Mouse (Mus musculus) neural tube, embryonic 14.5 days (tissue): ENCODE measurements around the gene Hist1h2ag. TPM values are rescaled to one million over a fixed set of nuclear protein-coding genes. Genes with fewer than 3 reads are reported as not detected.
A peak's percentile ranks its signal among the peaks of the same experiment; 100 is the strongest.

Experiments used
- ATAC-seq: fragments of 200-750 bp; cut with Nextera tagmentation; 2 replicates; pipeline ENCODE4 v1.8.0; 2017; ENCODE audit warnings: low read depth, mild to moderate bottlenecking, moderate TSS enrichment, moderate library complexity
- H3K27ac ChIP-seq: fragments of 300-500 bp; sonication (generic); 2 replicates; pipeline ENCODE4 v1.5.1; 2014; ENCODE audit warnings: low read depth, mild to moderate bottlenecking, control low read depth, low read length, moderate library complexity, mixed read lengths
- H3K27me3 ChIP-seq: fragments of 300-500 bp; sonication (generic); 2 replicates; pipeline ENCODE4 v1.6.1; 2014; ENCODE audit warnings: low read length; ENCODE audit not compliant: control insufficient read depth, insufficient read depth
- H3K36me3 ChIP-seq: fragments of 300-500 bp; sonication (generic); 2 replicates; pipeline ENCODE4 v1.6.1; 2014; ENCODE audit warnings: low read length, mixed read lengths; ENCODE audit not compliant: control insufficient read depth, insufficient read depth
- H3K4me1 ChIP-seq: fragments of 300-500 bp; sonication (generic); 2 replicates; pipeline ENCODE4 v1.6.1; 2014; ENCODE audit warnings: low read length; ENCODE audit not compliant: control insufficient read depth, insufficient read depth
- H3K4me2 ChIP-seq: fragments of 300-500 bp; sonication (generic); 2 replicates; pipeline ENCODE4 v1.6.1; 2014; ENCODE audit warnings: mild to moderate bottlenecking, low read depth, low read length, control low read depth
- H3K4me3 ChIP-seq: fragments of 300-500 bp; sonication (generic); 2 replicates; pipeline ENCODE4 v1.5.1; 2014; ENCODE audit warnings: low read depth, low read length, control low read depth, mixed read lengths
- H3K9ac ChIP-seq: fragments of 300-500 bp; sonication (generic); replicated peaks from 2 replicates; pipeline ENCODE4 v1.6.1; 2014; ENCODE audit warnings: low read depth, mild to moderate bottlenecking, control low read depth, low read length, mixed read lengths
- H3K9me3 ChIP-seq: fragments of 300-500 bp; sonication (generic); 2 replicates; pipeline ENCODE4 v1.6.1; 2016; ENCODE audit warnings: low read length; ENCODE audit not compliant: control insufficient read depth
- whole genome bisulfite sequencing: fragments of 180-500 bp; shearing (Covaris S2); extraction: QIAGEN DNeasy Blood & Tissue Kit; methylation state at CpG from one replicate; pipeline ENCODE4 v1.1.7; 2014; 5-methylcytosine and 5-hydroxymethylcytosine counted together
- polyA plus RNA-seq: library from polyadenylated mRNA; unstranded; fragments of >200 nt; fragmentation: Nextera tagmentation; extraction: Ambion mirVana; gene quantifications from 2 replicates; pipeline ENCODE4 v1.2.1, GENCODE M21; 2014

The Hist1h2ag gene
- polyA plus RNA-seq, 1 experiment from 2014 or later = 3.8 TPM

DNA sequence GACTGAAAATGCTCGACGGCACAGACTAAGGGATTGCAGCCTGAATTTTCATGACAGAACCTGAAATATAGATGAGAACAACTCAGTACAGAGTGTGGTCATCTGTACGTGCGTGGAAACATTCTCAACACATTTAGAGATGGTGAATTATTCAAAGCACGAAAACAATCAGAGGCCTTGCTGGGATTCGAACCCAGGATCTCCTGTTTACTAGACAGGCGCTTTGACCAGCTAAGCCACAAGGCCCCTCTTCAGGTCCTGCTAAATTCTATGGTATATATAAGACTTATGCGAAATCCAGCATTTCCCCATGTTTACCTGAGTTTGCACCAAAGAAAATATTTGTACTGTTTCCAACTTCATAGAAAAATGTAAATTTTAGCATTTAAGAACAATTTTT, 12.8 kb downstream of the Hist1h2ag start:
- no peaks in the 10 kb centered on the region for H3K9me3 ChIP-seq
- no peaks in the 10 kb centered on the region for H3K27me3 ChIP-seq
- 26% methylated on average over 8 of the region's 8 CpGs for WGBS
- ATAC-seq = no peak
- H3K4me1 ChIP-seq = 0 out of 2 replicates have a peak, but pooled peaks cover 3% of the 10 kb centered on the region
- no peaks in the 10 kb centered on the region for H3K36me3 ChIP-seq
- H3K27ac ChIP-seq = no peak overlapping the region
- no peak overlapping the region for H3K4me3 ChIP-seq
- no peak overlapping the region for H3K4me2 ChIP-seq
- H3K9ac ChIP-seq = no peak overlapping the region

DNA sequence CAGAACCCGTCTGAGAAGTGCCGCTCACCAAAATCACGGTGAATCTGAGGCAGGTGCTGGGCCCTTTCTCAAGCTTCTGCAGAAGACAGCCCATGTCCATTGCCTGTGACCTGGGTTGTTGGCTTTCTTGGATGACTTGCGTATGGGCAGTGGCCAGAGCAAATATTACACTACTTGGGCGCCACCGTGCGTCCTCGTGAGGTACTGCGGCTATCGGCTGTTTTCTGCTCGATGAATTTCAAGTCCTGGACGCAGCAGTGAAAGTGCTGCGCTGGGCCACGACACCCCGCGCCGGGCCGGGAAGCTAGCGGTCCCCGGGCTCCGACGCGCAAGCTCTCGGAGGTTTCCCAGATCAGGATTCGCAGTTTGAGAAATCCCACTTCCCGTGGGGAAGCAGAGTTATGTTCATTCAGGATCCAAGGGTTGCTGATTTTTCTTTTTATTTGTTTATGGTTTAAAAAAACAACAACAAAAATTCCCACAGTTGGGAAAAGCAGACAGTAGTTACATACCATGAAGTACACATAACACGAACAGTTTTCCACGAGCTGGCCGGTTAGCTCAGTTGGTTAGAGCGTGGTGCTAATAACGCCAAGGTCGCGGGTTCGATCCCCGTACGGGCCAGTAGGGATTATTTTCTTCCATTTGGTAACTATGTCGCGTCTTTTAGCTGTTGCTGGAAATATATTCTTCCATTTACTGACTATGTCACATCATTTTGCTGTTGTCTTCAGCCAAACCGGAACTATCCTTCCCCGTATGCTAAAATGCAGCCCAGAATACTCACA, 13.9 kb downstream of the Hist1h2ag start:
- H3K4me3 ChIP-seq = peak overlapping the region; percentile 43
- under 1% methylated on average over 40 of the region's 40 CpGs for WGBS
- H3K4me1 ChIP-seq = no peaks in the 10 kb centered on the region
- peak overlapping the region; percentile 63 for H3K9ac ChIP-seq
- H3K9me3 ChIP-seq = no peaks in the 10 kb centered on the region
- no peaks in the 10 kb centered on the region for H3K36me3 ChIP-seq
- H3K4me2 ChIP-seq = peak overlapping the region; percentile 73
- no peaks in the 10 kb centered on the region for H3K27me3 ChIP-seq
- peak; percentile 80 for ATAC-seq
- peak overlapping the region; percentile 28; the same call in 1 of the 2 replicates for H3K27ac ChIP-seq

DNA sequence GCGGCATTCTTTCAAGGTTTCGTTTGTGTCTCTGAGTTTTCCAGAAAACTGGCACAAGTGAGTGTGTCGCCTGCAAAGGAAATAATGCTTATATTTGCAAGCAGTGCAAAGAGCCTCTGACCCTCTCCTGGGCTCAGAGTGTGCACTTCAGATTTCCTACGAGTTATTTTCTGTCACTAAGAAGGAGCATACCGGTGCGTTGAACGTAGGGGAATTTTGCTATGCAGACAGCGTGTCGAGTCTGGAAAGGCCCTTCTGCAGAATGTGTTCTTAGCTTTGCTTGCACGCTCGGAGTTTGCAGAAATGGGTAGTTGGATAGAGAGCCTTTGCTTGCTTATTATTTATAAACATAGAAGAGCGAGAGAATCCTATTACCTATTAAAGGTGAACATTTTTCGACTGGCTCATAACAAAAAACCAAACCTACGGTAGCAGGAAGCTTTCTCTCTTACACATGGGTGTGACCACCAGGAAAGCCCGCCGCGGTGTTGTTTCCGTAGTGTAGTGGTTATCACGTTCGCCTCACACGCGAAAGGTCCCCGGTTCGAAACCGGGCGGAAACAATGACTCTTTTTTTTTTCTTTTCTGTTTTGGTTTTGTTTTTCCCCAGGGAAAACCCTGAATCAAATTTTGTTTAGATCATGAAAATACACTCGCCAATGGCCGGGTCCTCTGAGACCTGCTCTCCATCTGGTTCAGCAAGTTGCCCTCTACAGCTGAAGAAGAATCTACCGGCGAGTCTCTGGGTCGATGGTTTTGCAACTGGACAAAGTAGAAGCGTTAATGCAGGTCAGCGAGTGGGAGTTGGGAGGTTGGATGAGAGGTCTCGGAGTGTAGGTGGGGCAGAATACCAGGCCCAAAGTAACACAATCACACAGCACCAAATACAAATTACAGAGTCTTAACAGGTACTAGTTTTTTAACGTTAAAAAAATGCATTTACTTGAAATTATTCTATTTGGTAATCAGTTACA, 16.4 kb downstream of the Hist1h2ag start:
- Histone ChIP-seq H3K4me3 (peak overlapping the region; percentile 31), H3K4me1 (no peaks in the 10 kb centered on the region), H3K27ac (no peak overlapping the region), H3K9ac (peak overlapping the region; percentile 34; the same call in 1 of the 2 replicates), H3K36me3 (no peaks in the 10 kb centered on the region), H3K27me3 (peaks cover 3% of the 10 kb centered on the region; the same call in 1 of the 2 replicates), H3K9me3 (no peaks in the 10 kb centered on the region), H3K4me2 (peak overlapping the region; percentile 38)
- 1% methylated on average over 35 of the region's 35 CpGs for WGBS
- peak; percentile 62 for ATAC-seq

DNA sequence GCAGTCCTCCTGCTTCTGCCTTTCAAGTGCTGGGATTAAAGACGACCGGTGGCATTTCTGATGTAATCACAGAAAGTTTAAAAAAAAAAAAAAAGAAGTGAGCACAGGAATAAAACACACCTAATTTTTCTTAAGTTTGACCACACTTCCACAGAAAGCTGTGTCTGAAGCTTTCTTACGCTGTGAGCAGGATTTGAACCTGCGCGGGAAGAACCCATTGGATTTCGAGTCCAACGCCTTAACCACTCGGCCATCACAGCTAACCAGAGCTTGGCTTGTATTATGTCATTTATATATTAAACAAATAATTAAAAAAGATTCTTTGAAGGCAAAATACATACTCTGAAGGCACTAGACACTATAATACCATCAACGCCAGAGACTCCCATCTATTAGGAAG, 20.5 kb downstream of the Hist1h2ag start:
- peaks cover 37% of the 10 kb centered on the region; the same call in 1 of the 2 replicates for H3K27me3 ChIP-seq
- no peak overlapping the region for H3K9ac ChIP-seq
- no peak overlapping the region for H3K27ac ChIP-seq
- H3K9me3 ChIP-seq = no peaks in the 10 kb centered on the region
- H3K4me1 ChIP-seq = no peaks in the 10 kb centered on the region
- H3K4me3 ChIP-seq = peak overlapping the region; percentile 30
- 1% methylated on average over 9 of the region's 9 CpGs for WGBS
- H3K36me3 ChIP-seq = no peaks in the 10 kb centered on the region
- peak overlapping the region; percentile 47 for H3K4me2 ChIP-seq
- peak; percentile 70; the same call in 1 of the 2 replicates for ATAC-seq

DNA sequence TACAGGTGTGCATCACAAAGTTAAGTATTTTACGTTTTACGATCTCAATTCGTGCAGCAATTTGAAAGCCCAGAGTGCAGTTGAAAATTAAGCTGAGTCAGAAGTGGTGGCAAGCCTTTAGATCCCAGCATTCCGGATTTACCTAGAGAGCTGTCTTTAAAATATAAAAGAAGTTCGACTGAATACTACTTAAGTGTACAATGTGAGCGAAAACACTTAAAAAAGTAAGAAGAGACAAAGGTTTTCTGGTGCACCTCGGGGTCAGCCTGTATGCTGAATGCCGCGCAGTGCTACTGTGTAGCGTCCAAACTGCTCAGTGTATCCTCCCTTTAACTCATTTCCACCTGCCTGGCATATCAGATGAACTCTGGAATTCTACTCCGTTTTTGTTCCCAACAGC, 21.2 kb downstream of the Hist1h2ag start:
- no peaks in the 10 kb centered on the region for H3K4me1 ChIP-seq
- no peaks in the 10 kb centered on the region for H3K36me3 ChIP-seq
- peak overlapping the region; percentile 47 for H3K4me2 ChIP-seq
- no peak overlapping the region for H3K27ac ChIP-seq
- H3K4me3 ChIP-seq = peak overlapping the region; percentile 30
- no peak for ATAC-seq
- under 1% methylated on average over 11 of the region's 11 CpGs for WGBS
- no peaks in the 10 kb centered on the region for H3K9me3 ChIP-seq
- peaks cover 41% of the 10 kb centered on the region for H3K27me3 ChIP-seq
- H3K9ac ChIP-seq = no peak overlapping the region

DNA sequence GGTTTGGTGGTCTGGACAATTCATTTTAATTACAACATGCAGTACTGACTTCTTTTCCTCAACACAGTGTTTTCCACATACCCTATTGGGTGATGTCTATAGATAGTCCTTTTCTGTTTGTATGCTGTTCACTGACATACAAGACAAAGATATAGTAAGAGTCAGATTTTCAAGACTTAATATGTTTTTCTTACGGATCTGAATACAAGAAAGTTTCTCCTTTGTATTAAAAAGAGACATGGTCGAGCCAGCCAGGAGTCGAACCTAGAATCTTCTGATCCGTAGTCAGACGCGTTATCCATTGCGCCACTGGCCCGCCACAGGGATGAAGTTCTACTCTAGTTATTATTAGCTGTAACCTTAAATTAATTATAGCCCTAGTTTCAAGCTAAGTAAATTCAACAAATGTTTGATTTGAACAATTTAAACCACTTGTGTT, 21.8 kb downstream of the Hist1h2ag start:
- peak; percentile 53; the same call in 1 of the 2 replicates for ATAC-seq
- H3K9ac ChIP-seq = no peak overlapping the region
- no peaks in the 10 kb centered on the region for H3K36me3 ChIP-seq
- no peaks in the 10 kb centered on the region for H3K4me1 ChIP-seq
- peak overlapping the region; percentile 47 for H3K4me2 ChIP-seq
- peak overlapping the region; percentile 30 for H3K4me3 ChIP-seq
- H3K9me3 ChIP-seq = no peaks in the 10 kb centered on the region
- peaks cover 47% of the 10 kb centered on the region for H3K27me3 ChIP-seq
- no peak overlapping the region for H3K27ac ChIP-seq
- under 1% methylated on average over 8 of the region's 8 CpGs for WGBS

DNA sequence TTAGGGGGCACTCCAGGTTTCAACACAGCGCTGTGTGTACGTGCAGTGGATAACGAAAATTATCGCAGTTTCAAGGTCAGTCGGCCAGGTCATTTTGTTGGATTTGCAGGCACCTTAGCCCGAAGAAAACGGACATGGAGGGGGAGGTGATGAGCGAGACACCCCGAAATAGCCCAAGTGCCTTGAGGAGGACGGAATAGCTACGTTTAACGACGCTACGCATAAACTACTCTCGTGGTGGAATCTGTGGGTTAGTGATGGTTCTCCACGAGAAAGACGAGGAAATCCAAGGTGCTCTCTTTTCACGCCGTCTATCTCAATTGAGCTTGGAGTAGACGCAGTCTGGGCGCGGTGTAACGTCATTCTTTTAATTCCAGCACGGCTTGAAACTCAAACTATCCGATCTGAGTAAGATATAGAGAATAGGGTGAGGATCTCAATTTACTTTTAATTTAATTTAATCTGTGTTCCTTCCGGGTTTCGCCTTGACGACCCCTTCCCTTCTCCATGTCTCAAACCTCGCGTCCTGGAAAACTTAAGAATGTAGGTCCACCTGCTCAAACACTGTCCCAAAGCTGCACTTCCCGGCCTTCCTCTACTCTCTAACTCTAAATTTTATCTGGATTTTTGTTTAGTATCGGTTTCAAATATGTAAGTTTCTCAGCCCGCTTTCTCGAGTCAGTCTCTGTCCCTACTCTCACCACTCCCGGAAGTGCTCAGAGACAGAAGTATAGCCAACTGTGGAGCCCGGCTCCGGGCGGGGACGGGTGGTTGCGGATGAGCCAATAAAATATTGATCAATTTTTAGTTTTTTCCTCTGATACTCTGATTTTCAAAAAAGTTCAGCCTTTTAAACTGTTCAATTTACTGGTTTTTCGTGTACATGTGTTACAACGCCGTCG, 22.6 kb downstream of the Hist1h2ag start:
- Histone ChIP-seq H3K9me3 (no peaks in the 10 kb centered on the region), H3K27me3 (peaks cover 51% of the 10 kb centered on the region), H3K4me2 (peak overlapping the region; percentile 47), H3K27ac (no peak overlapping the region), H3K36me3 (no peaks in the 10 kb centered on the region), H3K9ac (no peak overlapping the region), H3K4me1 (no peaks in the 10 kb centered on the region), H3K4me3 (peak overlapping the region; percentile 30)
- 1% methylated on average over 44 of the region's 44 CpGs for WGBS
- no peak for ATAC-seq
